Mouse (Mus musculus) intestine, embryonic 16.5 days (tissue): Measurements from ENCODE around the gene Spata31d1a. TPM values are rescaled to one million over a fixed set of nuclear protein-coding genes. Genes with fewer than 3 reads are reported as not detected.

Source experiments
- ATAC-seq: fragments of 200-750 bp; cut with Nextera tagmentation; 2 replicates; pipeline ENCODE4 v1.8.0; 2017; ENCODE audit warnings: moderate TSS enrichment, moderate library complexity
- H3K27ac ChIP-seq: fragments of 300-500 bp; sonication (generic); 2 replicates; pipeline ENCODE4 v1.5.1; 2014; ENCODE audit warnings: mild to moderate bottlenecking, low read length
- H3K27me3 ChIP-seq: fragments of 300-500 bp; sonication (generic); replicated peaks from 2 replicates; pipeline ENCODE4 v1.6.1; 2014; ENCODE audit warnings: low read length, control low read depth, mixed read lengths; ENCODE audit not compliant: control insufficient read depth, insufficient read depth
- H3K36me3 ChIP-seq: fragments of 300-500 bp; sonication (generic); 2 replicates; pipeline ENCODE4 v1.6.1; 2014; ENCODE audit warnings: low read length, control low read depth; ENCODE audit not compliant: control insufficient read depth, insufficient read depth
- H3K4me1 ChIP-seq: fragments of 300-500 bp; sonication (generic); 2 replicates; pipeline ENCODE4 v1.6.1; 2014; ENCODE audit warnings: low read length, control low read depth, mixed read lengths; ENCODE audit not compliant: control insufficient read depth, insufficient read depth
- H3K4me2 ChIP-seq: fragments of 300-500 bp; sonication (generic); 2 replicates; pipeline ENCODE4 v1.6.1; 2014; ENCODE audit warnings: low read depth, low read length, control low read depth
- H3K4me3 ChIP-seq: fragments of 300-500 bp; sonication (generic); 2 replicates; pipeline ENCODE4 v1.5.1; 2014; ENCODE audit warnings: mild to moderate bottlenecking, low read length
- H3K9ac ChIP-seq: fragments of 300-500 bp; sonication (generic); 2 replicates; pipeline ENCODE4 v1.6.1; 2014; ENCODE audit warnings: low read depth, low read length
- H3K9me3 ChIP-seq: fragments of 300-500 bp; sonication (generic); 2 replicates; pipeline ENCODE4 v1.6.1; 2016; ENCODE audit warnings: low read length, control low read depth; ENCODE audit not compliant: control insufficient read depth
- WGBS: fragments of 180-500 bp; shearing (Covaris S2); extraction: QIAGEN DNeasy Blood & Tissue Kit; methylation state at CpG from one replicate; pipeline ENCODE4 v1.1.7; 2014; 5-methylcytosine and 5-hydroxymethylcytosine counted together
- polyA plus RNA-seq: library from polyadenylated mRNA; unstranded; fragments of >200 nt; fragmentation: Nextera tagmentation; extraction: Ambion mirVana; gene quantifications from 2 replicates; pipeline ENCODE4 v1.2.1, GENCODE M21; 2015

Gene Spata31d1a
- polyA plus RNA-seq, 1 experiment from 2014 or later: not detected

- H3K36me3 ChIP-seq: 0 out of 2 replicates have a peak, but pooled peaks cover under 1% of the 10 kb centered on the region
- H3K27ac ChIP-seq: no peak overlapping the region
- ATAC-seq: no peak
- H3K4me2 ChIP-seq: no peak overlapping the region
- WGBS: 59% methylated on average over 5 of the region's 5 CpGs
- H3K9me3 ChIP-seq: no peaks in the 10 kb centered on the region
- H3K27me3 ChIP-seq: no peaks in the 10 kb centered on the region
- H3K4me3 ChIP-seq: no peak overlapping the region
- peaks cover 23% of the 10 kb centered on the region for H3K4me1 ChIP-seq
- no peak overlapping the region for H3K9ac ChIP-seq
Observed at GRCm38 (mm10) chr13:59652651-59653050, 57.5 kb downstream of the Spata31d1a start.

Other genes with a start within 250 kb of the Spata31d1a start
- gene Agtpbp1, start 125.1 kb downstream of the Spata31d1a start, polyA plus RNA-seq: 10.2 and 10.7 TPM in 2 replicates
- 61.2 and 67.8 TPM in 2 replicates for gene Naa35, start 125.1 kb downstream of the Spata31d1a start, polyA plus RNA-seq
- 85.4 and 90.4 TPM in 2 replicates for gene Golm1, start 34.5 kb downstream of the Spata31d1a start, polyA plus RNA-seq
- gene 4921517D22Rik, start 16.2 kb downstream of the Spata31d1a start, polyA plus RNA-seq: not detected in 2 replicates
- gene Spata31d1b, start 2.0 kb upstream of the Spata31d1a start, polyA plus RNA-seq: not detected in 2 replicates
- not detected in 2 replicates for gene Spata31d1d, start 21.4 kb upstream of the Spata31d1a start, polyA plus RNA-seq
- not detected in 2 replicates for gene 1700014D04Rik, start 36.4 kb upstream of the Spata31d1a start, polyA plus RNA-seq
- gene Isca1, start 59.5 kb upstream of the Spata31d1a start, polyA plus RNA-seq: 131 and 133 TPM in 2 replicates
- not detected in 2 replicates for gene Gm49354, start 71.9 kb upstream of the Spata31d1a start, polyA plus RNA-seq
- gene Tut7, start 112.8 kb upstream of the Spata31d1a start, polyA plus RNA-seq: 36.1 and 38.7 TPM in 2 replicates